Mouse (Mus musculus): ENCODE measurements around the gene Coro1b. TPM values are rescaled to one million over a fixed set of nuclear protein-coding genes. Genes with fewer than 3 reads are reported as not detected.

Coro1b gene
- polyA plus RNA-seq, 1 experiment: 238 TPM

DNA sequence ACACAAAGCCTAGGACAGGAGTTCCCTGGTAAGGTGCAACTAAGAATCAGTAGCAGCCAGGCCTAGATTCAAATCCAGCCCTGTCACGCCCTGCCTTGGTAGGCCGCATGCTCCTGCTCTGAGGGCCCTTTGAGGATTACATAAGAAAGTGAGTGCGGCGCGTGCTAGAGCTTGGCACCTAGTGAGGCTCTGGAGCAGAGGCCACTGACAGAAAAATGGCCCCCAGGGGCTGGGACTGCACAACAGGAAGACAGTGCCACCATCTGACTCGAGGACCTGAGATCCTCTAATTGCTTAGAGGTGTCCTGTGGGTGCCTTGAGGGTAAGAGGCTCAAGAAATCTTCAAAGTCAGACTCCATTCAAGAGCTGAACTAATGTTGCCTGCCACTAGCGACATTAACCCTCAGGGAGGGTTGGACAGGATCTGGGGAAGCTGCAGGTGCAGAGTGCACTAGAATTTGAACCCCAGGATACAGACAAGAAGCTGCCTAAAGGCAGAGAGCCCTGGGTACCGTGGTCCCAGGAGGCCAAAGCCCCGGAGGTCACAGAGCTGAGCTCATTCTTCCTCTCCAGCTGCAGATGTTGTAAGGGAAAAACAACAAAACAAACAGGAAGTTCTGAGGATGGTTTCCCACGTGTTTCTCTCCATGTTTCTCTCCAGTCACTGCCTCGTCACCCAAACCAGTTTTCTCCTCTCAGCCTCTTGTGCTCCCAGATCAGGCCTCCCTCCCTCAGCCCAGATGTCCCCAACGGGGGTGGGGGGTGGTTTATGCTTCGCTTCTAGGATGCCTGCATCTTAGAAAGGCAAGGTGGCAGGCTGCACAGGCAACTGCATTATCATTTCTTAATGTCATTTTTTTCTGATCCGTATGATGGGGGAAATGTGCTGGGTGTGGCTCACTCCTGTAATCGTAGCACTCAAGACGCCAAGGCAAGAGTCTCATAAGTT is 3.6 kb upstream of the Coro1b start:
- H3K36me3 ChIP-seq (ENCODE audit: control insufficient read depth, insufficient read depth): no peaks in the 10 kb centered on the region
- H3K4me2 ChIP-seq (ENCODE audit: low read depth): no peak overlapping the region
- no peak overlapping the region for H3K4me3 ChIP-seq
- TF ChIP-seq E2F4 (IDR thresholded peaks at IDR 0.05; ENCODE audit: insufficient read depth) (no peak), REST (IDR thresholded peaks at IDR 0.05; ENCODE audit: insufficient read depth, insufficient read length) (no peak), POLR2AphosphoS2 (IDR thresholded peaks at IDR 0.05; ENCODE audit: insufficient read length, low read depth) (no peak), MYOD1 (IDR thresholded peaks at IDR 0.05; ENCODE audit: control insufficient read depth in 1 of 3, insufficient read length in 2 of 3, low read depth in 2 of 3) (no peak), MYOG (IDR thresholded peaks at IDR 0.05; ENCODE audit: control insufficient read depth in 1 of 3, insufficient read depth in 1 of 3, insufficient read length in 2 of 3, low read depth in 2 of 3) (no peak)
- peaks cover 12% of the 10 kb centered on the region for H3K79me2 ChIP-seq (ENCODE audit: control insufficient read depth, insufficient read depth)
- no peak overlapping the region for H3ac ChIP-seq (ENCODE audit: control insufficient read depth, insufficient read length)
- no peaks in the 10 kb centered on the region for H3K27me3 ChIP-seq (ENCODE audit: control insufficient read depth, insufficient read depth, insufficient read length)

DNA sequence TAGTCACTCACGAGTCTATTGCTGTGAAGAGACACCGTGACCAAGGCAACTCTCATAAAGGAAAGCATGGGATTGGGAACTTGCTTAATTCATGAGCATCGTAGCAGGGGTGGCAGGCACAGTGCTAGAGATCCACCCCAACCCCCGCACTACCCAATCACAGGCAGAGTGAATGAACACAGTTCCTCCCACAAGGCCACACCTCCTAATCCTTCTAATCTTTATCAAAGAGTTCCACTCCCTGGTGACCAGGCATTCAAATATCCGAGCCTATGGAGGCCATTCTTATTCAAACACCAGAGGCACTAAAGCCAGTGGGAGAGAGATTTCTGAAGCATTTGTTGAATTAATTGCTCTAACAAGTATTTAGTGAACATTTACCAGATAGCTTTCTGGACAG is 2.5 kb upstream of the Coro1b start:
- Histone ChIP-seq H3ac (ENCODE audit: control insufficient read depth, insufficient read length) (no peak overlapping the region), H3K4me2 (ENCODE audit: low read depth) (no peak overlapping the region), H3K27me3 (ENCODE audit: control insufficient read depth, insufficient read depth, insufficient read length) (no peaks in the 10 kb centered on the region), H3K4me3 (no peak overlapping the region), H3K36me3 (ENCODE audit: control insufficient read depth, insufficient read depth) (peaks cover 5% of the 10 kb centered on the region), H3K79me2 (ENCODE audit: control insufficient read depth, insufficient read depth) (peaks cover 15% of the 10 kb centered on the region)
- no peak for TF ChIP-seq MAX (IDR thresholded peaks at IDR 0.05; ENCODE audit: low read depth)
- TF ChIP-seq E2F4 (IDR thresholded peaks at IDR 0.05; ENCODE audit: insufficient read depth): no peak
- no peak for TF ChIP-seq TCF12 (IDR thresholded peaks at IDR 0.05; ENCODE audit: insufficient read depth, poor library complexity, severe bottlenecking)
- no peak for TF ChIP-seq TCF3 (IDR thresholded peaks at IDR 0.05; ENCODE audit: insufficient read length, low read depth)
- TF ChIP-seq REST (IDR thresholded peaks at IDR 0.05; ENCODE audit: insufficient read depth, insufficient read length): no peak
- TF ChIP-seq CEBPB (IDR thresholded peaks at IDR 0.05; ENCODE audit: insufficient read depth, poor library complexity, severe bottlenecking): no peak
- TF ChIP-seq POLR2A (IDR thresholded peaks at IDR 0.05; ENCODE audit: insufficient read length, low read depth): no peak

DNA sequence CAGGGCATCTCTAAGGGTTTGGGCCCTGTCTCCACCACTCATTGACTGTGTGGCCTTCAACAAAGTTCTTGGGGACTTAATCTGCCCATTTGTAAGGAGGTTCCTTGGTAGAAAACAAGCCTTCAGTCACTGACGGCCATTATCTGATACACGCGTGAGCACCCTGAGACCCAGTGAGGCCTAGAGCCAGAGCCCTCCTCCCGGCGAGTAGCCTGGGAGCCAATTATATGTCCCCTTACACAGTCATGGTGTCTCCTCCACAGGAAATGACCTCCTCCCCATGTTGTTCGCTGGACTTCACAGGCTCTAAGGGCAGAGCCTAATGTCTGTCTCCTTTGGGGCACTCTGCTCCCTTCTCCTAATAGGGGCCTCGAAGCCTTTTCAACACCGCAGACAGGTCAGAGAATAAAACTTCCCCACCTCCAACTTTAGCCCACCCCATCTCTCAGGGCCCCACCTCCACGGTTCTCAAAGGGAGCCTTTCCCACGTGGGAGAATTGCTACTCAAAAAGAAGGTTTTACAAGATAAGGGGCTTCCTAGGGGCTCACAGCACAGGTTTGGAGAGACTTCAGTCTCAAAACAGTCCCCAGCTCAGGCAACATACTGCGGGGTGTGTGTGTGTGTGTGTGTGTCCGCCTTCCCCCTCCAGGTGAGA is 1.9 kb upstream of the Coro1b start:
- TF ChIP-seq POLR2AphosphoS2 (IDR thresholded peaks at IDR 0.05; ENCODE audit: insufficient read length, low read depth) (no peak), POLR2A (IDR thresholded peaks at IDR 0.05; ENCODE audit: insufficient read length, low read depth) (no peak), TCF3 (IDR thresholded peaks at IDR 0.05; ENCODE audit: insufficient read length, low read depth) (no peak), E2F4 (IDR thresholded peaks at IDR 0.05; ENCODE audit: insufficient read depth) (no peak), MYOG (IDR thresholded peaks at IDR 0.05; ENCODE audit: control insufficient read depth in 1 of 3, insufficient read depth in 1 of 3, insufficient read length in 2 of 3, low read depth in 2 of 3) (no peak), MYOD1 (IDR thresholded peaks at IDR 0.05; ENCODE audit: control insufficient read depth in 1 of 3, insufficient read length in 2 of 3, low read depth in 2 of 3) (no peak), SRF (IDR thresholded peaks at IDR 0.05; ENCODE audit: control insufficient read depth, insufficient read length, low read depth) (no peak)
- no peaks in the 10 kb centered on the region for H3K27me3 ChIP-seq (ENCODE audit: control insufficient read depth, insufficient read depth, insufficient read length)
- no peak overlapping the region for H3ac ChIP-seq (ENCODE audit: control insufficient read depth, insufficient read length)
- no peak overlapping the region for H3K4me3 ChIP-seq
- peaks cover 15% of the 10 kb centered on the region for H3K79me2 ChIP-seq (ENCODE audit: control insufficient read depth, insufficient read depth)
- H3K36me3 ChIP-seq (ENCODE audit: control insufficient read depth, insufficient read depth): peaks cover 6% of the 10 kb centered on the region
- H3K4me2 ChIP-seq (ENCODE audit: low read depth): no peak overlapping the region

DNA sequence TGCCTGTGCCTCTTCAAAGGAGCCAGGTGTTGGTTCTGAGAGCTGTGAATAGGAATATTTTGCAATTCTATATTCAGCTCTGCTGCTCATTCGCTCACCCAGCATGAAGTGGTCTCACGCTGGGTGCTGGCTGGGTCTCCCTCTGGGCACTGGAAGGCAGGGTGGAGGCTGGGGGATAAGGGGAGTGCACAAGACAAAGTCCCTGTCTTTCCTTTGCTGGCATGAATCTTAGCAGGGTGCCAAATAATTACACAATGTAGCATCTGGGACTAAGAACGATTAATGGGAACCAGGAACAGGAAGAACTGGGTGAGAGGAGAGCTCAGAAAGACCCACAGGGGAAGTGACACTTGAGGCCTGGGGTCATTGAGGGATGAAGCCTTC is 1.4 kb upstream of the Coro1b start:
- H3K4me2 ChIP-seq (ENCODE audit: low read depth): no peak overlapping the region
- no peak overlapping the region for H3ac ChIP-seq (ENCODE audit: control insufficient read depth, insufficient read length)
- no peaks in the 10 kb centered on the region for H3K27me3 ChIP-seq (ENCODE audit: control insufficient read depth, insufficient read depth, insufficient read length)
- H3K4me3 ChIP-seq: no peak overlapping the region
- H3K79me2 ChIP-seq (ENCODE audit: control insufficient read depth, insufficient read depth): peaks cover 15% of the 10 kb centered on the region
- peaks cover 6% of the 10 kb centered on the region for H3K36me3 ChIP-seq (ENCODE audit: control insufficient read depth, insufficient read depth)
- TF ChIP-seq CEBPB (IDR thresholded peaks at IDR 0.05; ENCODE audit: insufficient read depth, poor library complexity, severe bottlenecking) (no peak), MYOD1 (IDR thresholded peaks at IDR 0.05; ENCODE audit: control insufficient read depth in 1 of 3, insufficient read length in 2 of 3, low read depth in 2 of 3) (no peak), MYOG (IDR thresholded peaks at IDR 0.05; ENCODE audit: control insufficient read depth in 1 of 3, insufficient read depth in 1 of 3, insufficient read length in 2 of 3, low read depth in 2 of 3) (no peak), POLR2A (IDR thresholded peaks at IDR 0.05; ENCODE audit: insufficient read length, low read depth) (no peak), TCF3 (IDR thresholded peaks at IDR 0.05; ENCODE audit: insufficient read length, low read depth) (no peak), MAX (IDR thresholded peaks at IDR 0.05; ENCODE audit: low read depth) (no peak), E2F4 (IDR thresholded peaks at IDR 0.05; ENCODE audit: insufficient read depth) (no peak), USF1 (IDR thresholded peaks at IDR 0.05; ENCODE audit: low read depth) (no peak), POLR2AphosphoS2 (IDR thresholded peaks at IDR 0.05; ENCODE audit: insufficient read length, low read depth) (no peak), TCF12 (IDR thresholded peaks at IDR 0.05; ENCODE audit: insufficient read depth, poor library complexity, severe bottlenecking) (no peak), SRF (IDR thresholded peaks at IDR 0.05; ENCODE audit: control insufficient read depth, insufficient read length, low read depth) (no peak), REST (IDR thresholded peaks at IDR 0.05; ENCODE audit: insufficient read depth, insufficient read length) (no peak)

Data from myocyte (in vitro differentiated cells).